Mouse (Mus musculus): ENCODE data around the gene Cd37. TPM values are rescaled to one million over a fixed set of nuclear protein-coding genes. Genes with fewer than 3 reads are reported as not detected.
A peak's percentile ranks its signal among the peaks of the same experiment; 100 is the strongest.

Cd37 gene
- polyA plus RNA-seq, 1 experiment from 2014 or later, result 1.3 TPM

GRCm38 (mm10) chr7:45232716-45233465 lies 6.0 kb downstream of the Cd37 start:
- 0 out of 2 replicates have a peak overlapping the region, but pooled peaks have one; percentile 4 for H3K9ac ChIP-seq
- 57% methylated on average over 13 of the region's 13 CpGs for WGBS
- H3K36me3 ChIP-seq, result peaks cover 57% of the 10 kb centered on the region

GRCm38 (mm10) chr7:45231941-45232340 lies 7.0 kb downstream of the Cd37 start:
- H3K4me1 ChIP-seq, result peaks cover 36% of the 10 kb centered on the region
- 84% methylated on average over 11 of the region's 11 CpGs for WGBS

More at GRCm38 (mm10) chr7:45232716-45233465, 6.0 kb downstream of the Cd37 start:
- ATAC-seq (ENCODE audit: low FRiP score, low read depth), result no peak
- Histone ChIP-seq H3K27ac (no peak overlapping the region), H3K4me1 (peaks cover 36% of the 10 kb centered on the region), H3K4me3 (no peak overlapping the region), H3K27me3 (peaks cover 4% of the 10 kb centered on the region; the same call in 1 of the 2 replicates), H3K9me3 (no peaks in the 10 kb centered on the region), H3K4me2 (replicated peaks) (no peak overlapping the region)

GRCm38 (mm10) chr7:45231192-45231591 lies 7.7 kb downstream of the Cd37 start:
- WGBS, result 88% methylated on average over 12 of the region's 12 CpGs
- no peak for ATAC-seq (ENCODE audit: low FRiP score, low read depth)
- Histone ChIP-seq H3K36me3 (peaks cover 73% of the 10 kb centered on the region), H3K27me3 (no peaks in the 10 kb centered on the region), H3K4me2 (replicated peaks) (no peak overlapping the region), H3K9ac (no peak overlapping the region; the same call in 1 of the 2 replicates), H3K4me3 (no peak overlapping the region), H3K4me1 (peaks cover 36% of the 10 kb centered on the region), H3K27ac (no peak overlapping the region), H3K9me3 (no peaks in the 10 kb centered on the region)

More at GRCm38 (mm10) chr7:45231941-45232340, 7.0 kb downstream of the Cd37 start:
- 0 out of 2 replicates have a peak overlapping the region, but pooled peaks have one; percentile 4 for H3K9ac ChIP-seq
- H3K4me2 ChIP-seq (replicated peaks), result no peak overlapping the region
- no peaks in the 10 kb centered on the region for H3K9me3 ChIP-seq
- no peak overlapping the region for H3K27ac ChIP-seq
- H3K27me3 ChIP-seq, result 0 out of 2 replicates have a peak, but pooled peaks cover 3% of the 10 kb centered on the region
- H3K4me3 ChIP-seq, result no peak overlapping the region
- peaks cover 66% of the 10 kb centered on the region for H3K36me3 ChIP-seq
- no peak for ATAC-seq (ENCODE audit: low FRiP score, low read depth)

- Histone ChIP-seq H3K9me3 (no peaks in the 10 kb centered on the region), H3K4me1 (peaks cover 22% of the 10 kb centered on the region), H3K27ac (no peak overlapping the region), H3K9ac (no peak overlapping the region), H3K27me3 (no peaks in the 10 kb centered on the region), H3K36me3 (peaks cover 89% of the 10 kb centered on the region), H3K4me2 (replicated peaks) (no peak overlapping the region), H3K4me3 (no peak overlapping the region)
- 90% methylated on average over 7 of the region's 7 CpGs for WGBS
- ATAC-seq (ENCODE audit: low FRiP score, low read depth), result no peak
Measured at GRCm38 (mm10) chr7:45229459-45230203, 9.3 kb downstream of the Cd37 start.

- no peak overlapping the region for H3K4me2 ChIP-seq (replicated peaks)
- peaks cover 91% of the 10 kb centered on the region for H3K36me3 ChIP-seq
- 94% methylated on average over 8 of the region's 8 CpGs for WGBS
- H3K9me3 ChIP-seq, result no peaks in the 10 kb centered on the region
- ATAC-seq (ENCODE audit: low FRiP score, low read depth), result no peak
- H3K4me1 ChIP-seq, result peaks cover 16% of the 10 kb centered on the region
- H3K27ac ChIP-seq, result no peak overlapping the region
- no peak overlapping the region for H3K9ac ChIP-seq
- H3K27me3 ChIP-seq, result no peaks in the 10 kb centered on the region
- no peak overlapping the region for H3K4me3 ChIP-seq
Measured at GRCm38 (mm10) chr7:45229046-45229445, 9.9 kb downstream of the Cd37 start.

- WGBS, result 95% methylated on average over 18 of the region's 18 CpGs
- no peaks in the 10 kb centered on the region for H3K27me3 ChIP-seq
- H3K4me2 ChIP-seq (replicated peaks), result no peak overlapping the region
- H3K9ac ChIP-seq, result no peak overlapping the region
- H3K4me3 ChIP-seq, result no peak overlapping the region
- no peaks in the 10 kb centered on the region for H3K9me3 ChIP-seq
- H3K27ac ChIP-seq, result no peak overlapping the region
- H3K36me3 ChIP-seq, result peaks cover 91% of the 10 kb centered on the region
- ATAC-seq (ENCODE audit: low FRiP score, low read depth), result no peak
- H3K4me1 ChIP-seq, result peaks cover 11% of the 10 kb centered on the region
Measured at GRCm38 (mm10) chr7:45228548-45228947, 10.4 kb downstream of the Cd37 start.

GRCm38 (mm10) chr7:45226421-45226820 lies 12.5 kb downstream of the Cd37 start:
- H3K27ac ChIP-seq, result no peak overlapping the region
- no peak overlapping the region for H3K9ac ChIP-seq
- peaks cover 91% of the 10 kb centered on the region for H3K36me3 ChIP-seq
- no peak overlapping the region for H3K4me2 ChIP-seq (replicated peaks)
- WGBS, result 91% methylated on average over 5 of the region's 5 CpGs
- no peak overlapping the region for H3K4me3 ChIP-seq
- no peak for ATAC-seq (ENCODE audit: low FRiP score, low read depth)
- no peaks in the 10 kb centered on the region for H3K4me1 ChIP-seq
- H3K27me3 ChIP-seq, result no peaks in the 10 kb centered on the region
- no peaks in the 10 kb centered on the region for H3K9me3 ChIP-seq

GRCm38 (mm10) chr7:45224826-45225225 lies 14.1 kb downstream of the Cd37 start:
- no peak overlapping the region for H3K4me2 ChIP-seq (replicated peaks)
- no peak overlapping the region for H3K9ac ChIP-seq
- peaks cover 99% of the 10 kb centered on the region for H3K36me3 ChIP-seq
- H3K4me3 ChIP-seq, result no peak overlapping the region
- no peaks in the 10 kb centered on the region for H3K27me3 ChIP-seq
- no peaks in the 10 kb centered on the region for H3K9me3 ChIP-seq
- ATAC-seq (ENCODE audit: low FRiP score, low read depth), result no peak
- H3K27ac ChIP-seq, result no peak overlapping the region
- WGBS, result 94% methylated on average over 7 of the region's 7 CpGs
- peaks cover 6% of the 10 kb centered on the region for H3K4me1 ChIP-seq

GRCm38 (mm10) chr7:45221680-45222079 lies 17.2 kb downstream of the Cd37 start:
- ATAC-seq (ENCODE audit: low FRiP score, low read depth), result no peak

GRCm38 (mm10) chr7:45216442-45217183 lies 22.3 kb downstream of the Cd37 start:
- WGBS, result 2% methylated on average over 13 of the region's 13 CpGs
- peaks cover 19% of the 10 kb centered on the region for H3K27me3 ChIP-seq
- peak overlapping the region; percentile 99 for H3K27ac ChIP-seq
- H3K4me3 ChIP-seq, result peak overlapping the region; percentile 88
- ATAC-seq (ENCODE audit: low FRiP score, low read depth), result peak; percentile 86
- peaks cover 47% of the 10 kb centered on the region for H3K36me3 ChIP-seq
- H3K4me2 ChIP-seq (replicated peaks), result peak overlapping the region; percentile 96
- H3K4me1 ChIP-seq, result peaks cover 43% of the 10 kb centered on the region
- no peaks in the 10 kb centered on the region for H3K9me3 ChIP-seq
- H3K9ac ChIP-seq, result peak overlapping the region; percentile 99

More at GRCm38 (mm10) chr7:45221680-45222079, 17.2 kb downstream of the Cd37 start:
- H3K9ac ChIP-seq, result no peak overlapping the region
- H3K4me1 ChIP-seq, result peaks cover 33% of the 10 kb centered on the region
- no peak overlapping the region for H3K27ac ChIP-seq
- H3K9me3 ChIP-seq, result no peaks in the 10 kb centered on the region
- H3K4me2 ChIP-seq (replicated peaks), result no peak overlapping the region
- H3K4me3 ChIP-seq, result no peak overlapping the region
- 86% methylated on average over 2 of the region's 2 CpGs for WGBS
- H3K36me3 ChIP-seq, result peaks cover 97% of the 10 kb centered on the region
- H3K27me3 ChIP-seq, result no peaks in the 10 kb centered on the region

- H3K9me3 ChIP-seq, result no peaks in the 10 kb centered on the region
- H3K4me3 ChIP-seq, result peak within 1 kb of the TSS; percentile 88
- peak within 1 kb of the TSS; percentile 96 for H3K4me2 ChIP-seq (replicated peaks)
- WGBS, result under 1% methylated on average over 55 of the region's 55 CpGs
- peak within 1 kb of the TSS; percentile 99 for H3K27ac ChIP-seq
- H3K9ac ChIP-seq, result peak within 1 kb of the TSS; percentile 99
- peaks cover 45% of the 10 kb centered on the region for H3K4me1 ChIP-seq
- H3K36me3 ChIP-seq, result peaks cover 39% of the 10 kb centered on the region
- H3K27me3 ChIP-seq, result peaks cover 26% of the 10 kb centered on the region
- ATAC-seq (ENCODE audit: low FRiP score, low read depth), result peak; percentile 51
Measured at GRCm38 (mm10) chr7:45215673-45216441, 23.1 kb downstream of the Cd37 start, which contains the start of gene Tead2. Gene Tead2 (plus strand): TSS chr7:45215753.

Measured in limb, embryonic 13.5 days (tissue).